Mouse (Mus musculus) lung, adult 2 months (tissue): Measurements from ENCODE around the gene Ttll11.

Source experiments
- CTCF ChIP-seq: fragments of 200-500 bp; IDR thresholded peaks from 2 replicates; pipeline ENCODE4 v1.5.1; 2011; ENCODE audit warnings: mild to moderate bottlenecking, low read length, control low read depth; ENCODE audit not compliant: insufficient read depth
- POLR2A ChIP-seq: fragments of 200-500 bp; IDR thresholded peaks from 2 replicates; pipeline ENCODE4 v1.6.1; 2011; ENCODE audit warnings: low read depth, mild to moderate bottlenecking, control low read depth, low read length, borderline replicate concordance; ENCODE audit errors: extremely low read depth

DNA sequence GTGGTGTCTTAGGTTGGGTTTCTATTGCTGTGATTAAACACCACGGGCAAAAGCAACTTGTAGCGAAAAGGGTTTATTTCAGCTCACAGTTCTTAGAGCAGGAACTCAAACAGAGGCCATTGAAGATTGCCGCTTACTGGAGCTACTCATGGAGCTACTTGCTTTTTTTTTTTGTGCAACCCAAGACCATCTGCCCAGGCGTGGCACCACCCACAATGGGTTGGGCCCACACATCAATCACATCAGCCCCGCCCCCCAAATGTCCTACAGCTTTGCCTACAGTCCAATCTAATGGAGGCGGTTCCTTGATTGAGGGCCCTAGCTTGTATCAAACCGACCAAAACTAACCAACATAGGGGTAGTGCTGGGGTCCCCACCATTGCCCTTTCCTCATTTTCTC is 215.9 kb downstream of the Ttll11 start:
- no peak for TF ChIP-seq CTCF
- TF ChIP-seq POLR2A = no peak
